Mouse (Mus musculus): ENCODE measurements around the gene Tbcc. TPM values are rescaled to one million over a fixed set of nuclear protein-coding genes. Genes with fewer than 3 reads are reported as not detected.

The Tbcc gene
- polyA plus RNA-seq, 1 experiment from 2014 or later, result 55.0 TPM

DNA sequence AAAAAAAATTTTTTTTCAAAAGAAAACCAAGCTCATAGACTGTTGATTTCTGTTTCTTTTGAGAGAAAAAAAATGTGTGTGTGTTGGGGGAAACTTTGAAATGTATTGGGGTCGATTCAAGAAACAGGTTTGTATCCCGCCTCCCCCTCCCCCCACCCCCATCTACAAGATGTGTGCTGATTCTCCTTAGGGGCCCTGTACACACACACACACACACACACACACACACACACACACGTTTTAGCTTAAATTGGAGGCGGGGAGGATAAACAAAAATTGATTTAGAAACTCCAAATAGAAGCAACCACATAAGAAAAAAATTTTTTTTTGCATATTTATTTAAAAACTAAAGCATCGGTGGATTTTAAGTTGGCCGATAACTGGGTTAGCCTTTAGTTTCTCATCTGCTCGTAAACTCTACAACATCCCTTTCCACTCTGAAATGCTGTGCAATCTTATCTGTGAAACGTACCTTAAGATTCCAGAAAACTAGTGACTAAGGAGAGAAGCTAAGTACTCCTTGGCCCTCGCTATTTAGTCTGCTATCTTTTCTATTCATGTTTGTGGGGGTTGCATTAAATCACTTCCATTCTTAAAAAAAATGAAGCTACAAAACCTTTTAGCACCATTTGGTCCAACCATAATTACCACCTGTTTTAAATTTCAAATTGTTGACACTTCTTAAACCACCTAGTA is 31.6 kb upstream of the Tbcc start:
- Histone ChIP-seq H3K9ac (ENCODE audit: low read depth, low read length) (peak overlapping the region; percentile 100), H3K9me3 (ENCODE audit: control insufficient read depth, low read length) (no peaks in the 10 kb centered on the region), H3K27ac (replicated peaks; ENCODE audit: low read depth, low read length) (peak overlapping the region; percentile 100), H3K4me3 (ENCODE audit: low read depth, low read length) (peak overlapping the region; percentile 100), H3K4me1 (ENCODE audit: control insufficient read depth, insufficient read depth, low read length) (0 out of 2 replicates have a peak, but pooled peaks cover 10% of the 10 kb centered on the region), H3K27me3 (replicated peaks; ENCODE audit: control insufficient read depth, insufficient read depth, low read length) (no peaks in the 10 kb centered on the region), H3K36me3 (ENCODE audit: control insufficient read depth, insufficient read depth, low read length) (no peaks in the 10 kb centered on the region), H3K4me2 (ENCODE audit: low read depth, low read length) (peak overlapping the region; percentile 68)
- DNase-seq (ENCODE audit: low spot score) (peak; percentile 62), ATAC-seq (ENCODE audit: low read depth) (no peak)
- WGBS, result 14% methylated on average over 9 of the region's 9 CpGs

- no peak for ATAC-seq (ENCODE audit: low read depth)
- no peaks in the 10 kb centered on the region for H3K27me3 ChIP-seq (replicated peaks; ENCODE audit: control insufficient read depth, insufficient read depth, low read length)
- 0 out of 2 replicates have a peak, but pooled peaks cover 3% of the 10 kb centered on the region for H3K4me1 ChIP-seq (ENCODE audit: control insufficient read depth, insufficient read depth, low read length)
- H3K27ac ChIP-seq (replicated peaks; ENCODE audit: low read depth, low read length), result no peak overlapping the region
- no peak overlapping the region for H3K4me3 ChIP-seq (ENCODE audit: low read depth, low read length)
- no peak overlapping the region for H3K9ac ChIP-seq (ENCODE audit: low read depth, low read length)
- no peaks in the 10 kb centered on the region for H3K9me3 ChIP-seq (ENCODE audit: control insufficient read depth, low read length)
- H3K4me2 ChIP-seq (ENCODE audit: low read depth, low read length), result no peak overlapping the region
- H3K36me3 ChIP-seq (ENCODE audit: control insufficient read depth, insufficient read depth, low read length), result no peaks in the 10 kb centered on the region
- WGBS, result 90% methylated on average over 4 of the region's 4 CpGs
- no peak for DNase-seq (ENCODE audit: low spot score)
These were observed 30.4 kb upstream of the Tbcc start for GRCm38 (mm10) chr17:46860120-46860519.

DNA sequence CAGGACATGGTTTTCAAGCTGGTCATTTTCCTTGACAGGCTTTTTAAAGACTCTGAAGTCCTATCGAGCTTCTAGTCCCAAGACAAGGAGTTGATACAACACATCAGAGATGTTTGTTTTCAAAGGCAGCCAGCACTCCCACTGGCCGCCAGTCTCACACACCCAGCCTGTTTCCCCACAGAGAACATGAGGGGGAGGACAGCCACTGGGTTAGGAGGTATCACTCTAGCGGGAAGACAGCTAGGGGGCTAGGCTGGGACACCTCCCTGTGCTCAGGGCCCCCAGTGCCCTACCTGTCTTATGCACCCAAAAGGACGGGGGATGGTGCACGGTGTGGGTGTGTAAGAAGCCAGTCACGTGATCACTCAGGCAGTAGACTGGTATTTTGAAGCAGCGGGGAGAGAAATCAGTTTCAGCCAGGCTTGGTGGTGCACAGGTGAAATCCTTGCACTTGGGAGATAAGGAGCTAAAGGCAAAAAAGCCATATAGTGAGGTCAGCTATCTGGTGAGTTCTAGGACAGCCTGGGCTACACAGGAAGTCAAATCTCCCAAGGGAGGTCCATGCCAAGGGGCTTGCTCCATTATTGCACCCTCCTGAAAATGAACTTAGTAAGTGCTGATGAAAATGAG is 25.8 kb upstream of the Tbcc start:
- WGBS, result 70% methylated on average over 7 of the region's 7 CpGs
- no peaks in the 10 kb centered on the region for H3K36me3 ChIP-seq (ENCODE audit: control insufficient read depth, insufficient read depth, low read length)
- no peak overlapping the region for H3K4me3 ChIP-seq (ENCODE audit: low read depth, low read length)
- H3K4me1 ChIP-seq (ENCODE audit: control insufficient read depth, insufficient read depth, low read length), result no peaks in the 10 kb centered on the region
- H3K4me2 ChIP-seq (ENCODE audit: low read depth, low read length), result no peak overlapping the region
- DNase-seq (ENCODE audit: low spot score), result no peak
- H3K27me3 ChIP-seq (replicated peaks; ENCODE audit: control insufficient read depth, insufficient read depth, low read length), result no peaks in the 10 kb centered on the region
- H3K9ac ChIP-seq (ENCODE audit: low read depth, low read length), result no peak overlapping the region
- H3K27ac ChIP-seq (replicated peaks; ENCODE audit: low read depth, low read length), result no peak overlapping the region
- H3K9me3 ChIP-seq (ENCODE audit: control insufficient read depth, low read length), result no peaks in the 10 kb centered on the region
- no peak for ATAC-seq (ENCODE audit: low read depth)

GRCm38 (mm10) chr17:46866836-46867235 is 23.6 kb upstream of the Tbcc start:
- WGBS, result 93% methylated on average over 12 of the region's 12 CpGs
- Histone ChIP-seq H3K4me1 (ENCODE audit: control insufficient read depth, insufficient read depth, low read length) (no peaks in the 10 kb centered on the region), H3K36me3 (ENCODE audit: control insufficient read depth, insufficient read depth, low read length) (no peaks in the 10 kb centered on the region), H3K9ac (ENCODE audit: low read depth, low read length) (no peak overlapping the region), H3K27ac (replicated peaks; ENCODE audit: low read depth, low read length) (no peak overlapping the region), H3K9me3 (ENCODE audit: control insufficient read depth, low read length) (no peaks in the 10 kb centered on the region), H3K4me2 (ENCODE audit: low read depth, low read length) (no peak overlapping the region), H3K27me3 (replicated peaks; ENCODE audit: control insufficient read depth, insufficient read depth, low read length) (no peaks in the 10 kb centered on the region), H3K4me3 (ENCODE audit: low read depth, low read length) (no peak overlapping the region)
- DNase-seq (ENCODE audit: low spot score), result no peak
- no peak for ATAC-seq (ENCODE audit: low read depth)

DNA sequence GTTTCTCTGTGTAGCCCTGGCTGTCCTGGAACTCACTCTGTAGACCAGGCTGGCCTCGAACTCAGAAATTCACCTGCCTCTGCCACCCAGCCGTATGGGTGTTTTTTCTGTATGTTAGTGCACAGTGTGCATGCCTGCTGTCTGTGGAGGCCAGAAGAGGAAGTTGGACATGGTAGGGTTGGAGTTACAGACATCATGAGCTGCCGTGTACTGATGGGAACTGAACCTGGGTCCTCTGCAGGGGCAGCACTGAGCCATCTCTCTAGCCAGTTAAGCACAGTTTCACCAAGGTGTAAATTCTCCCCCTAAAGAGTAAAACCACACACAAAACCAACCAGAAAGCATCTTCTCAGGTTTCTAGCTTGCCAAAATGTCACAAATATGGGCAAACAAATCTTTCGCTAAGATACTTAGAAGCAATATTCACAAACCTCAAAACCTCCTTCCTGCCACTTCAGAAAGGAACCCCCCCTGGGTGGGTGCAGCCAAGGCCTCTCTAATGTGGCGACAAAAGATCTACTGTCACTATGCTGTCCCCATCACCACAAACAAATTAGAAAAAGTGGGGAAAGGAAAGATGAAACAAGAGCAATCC is 20.2 kb upstream of the Tbcc start:
- WGBS, result 84% methylated on average over 5 of the region's 5 CpGs
- no peaks in the 10 kb centered on the region for H3K4me1 ChIP-seq (ENCODE audit: control insufficient read depth, insufficient read depth, low read length)
- no peak overlapping the region for H3K4me2 ChIP-seq (ENCODE audit: low read depth, low read length)

DNA sequence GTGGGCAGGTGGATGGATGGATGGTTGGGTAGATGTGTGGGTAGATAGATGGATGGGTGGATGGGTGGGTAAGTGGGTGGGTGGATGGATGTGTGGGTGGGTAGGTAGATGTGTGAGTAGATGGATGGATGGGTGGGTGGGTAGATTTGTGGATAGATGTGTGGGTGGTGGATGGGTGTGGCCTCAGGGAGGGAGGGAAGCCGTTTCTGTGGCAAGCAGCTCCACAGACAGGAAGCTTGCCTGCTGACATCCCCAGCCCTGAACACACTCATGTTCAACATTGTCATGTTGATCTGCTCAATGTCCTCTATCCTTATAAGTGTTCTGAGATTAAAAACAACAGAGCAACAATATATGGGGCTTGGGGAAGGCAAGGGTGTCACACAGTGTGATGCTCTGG is 19.6 kb upstream of the Tbcc start:
- WGBS, result 38% methylated on average over 1 of the region's 1 CpGs
- no peaks in the 10 kb centered on the region for H3K9me3 ChIP-seq (ENCODE audit: control insufficient read depth, low read length)
- H3K4me2 ChIP-seq (ENCODE audit: low read depth, low read length), result no peak overlapping the region
- no peaks in the 10 kb centered on the region for H3K4me1 ChIP-seq (ENCODE audit: control insufficient read depth, insufficient read depth, low read length)
- no peak for ATAC-seq (ENCODE audit: low read depth)
- no peak overlapping the region for H3K27ac ChIP-seq (replicated peaks; ENCODE audit: low read depth, low read length)
- H3K9ac ChIP-seq (ENCODE audit: low read depth, low read length), result no peak overlapping the region
- no peak for DNase-seq (ENCODE audit: low spot score)
- no peaks in the 10 kb centered on the region for H3K36me3 ChIP-seq (ENCODE audit: control insufficient read depth, insufficient read depth, low read length)
- H3K4me3 ChIP-seq (ENCODE audit: low read depth, low read length), result no peak overlapping the region
- H3K27me3 ChIP-seq (replicated peaks; ENCODE audit: control insufficient read depth, insufficient read depth, low read length), result no peaks in the 10 kb centered on the region

More for the DNA sequence above, 20.2 kb upstream of the Tbcc start:
- H3K36me3 ChIP-seq (ENCODE audit: control insufficient read depth, insufficient read depth, low read length), result no peaks in the 10 kb centered on the region
- H3K9me3 ChIP-seq (ENCODE audit: control insufficient read depth, low read length), result no peaks in the 10 kb centered on the region
- no peak overlapping the region for H3K27ac ChIP-seq (replicated peaks; ENCODE audit: low read depth, low read length)
- no peak overlapping the region for H3K4me3 ChIP-seq (ENCODE audit: low read depth, low read length)
- H3K9ac ChIP-seq (ENCODE audit: low read depth, low read length), result no peak overlapping the region
- ATAC-seq (ENCODE audit: low read depth) (no peak), DNase-seq (ENCODE audit: low spot score) (no peak)
- H3K27me3 ChIP-seq (replicated peaks; ENCODE audit: control insufficient read depth, insufficient read depth, low read length), result no peaks in the 10 kb centered on the region

GRCm38 (mm10) chr17:46872806-46873205 is 17.7 kb upstream of the Tbcc start:
- ATAC-seq (ENCODE audit: low read depth), result no peak
- Histone ChIP-seq H3K9ac (ENCODE audit: low read depth, low read length) (no peak overlapping the region), H3K36me3 (ENCODE audit: control insufficient read depth, insufficient read depth, low read length) (no peaks in the 10 kb centered on the region), H3K4me1 (ENCODE audit: control insufficient read depth, insufficient read depth, low read length) (no peaks in the 10 kb centered on the region), H3K4me3 (ENCODE audit: low read depth, low read length) (no peak overlapping the region), H3K9me3 (ENCODE audit: control insufficient read depth, low read length) (no peaks in the 10 kb centered on the region), H3K27me3 (replicated peaks; ENCODE audit: control insufficient read depth, insufficient read depth, low read length) (no peaks in the 10 kb centered on the region), H3K27ac (replicated peaks; ENCODE audit: low read depth, low read length) (no peak overlapping the region), H3K4me2 (ENCODE audit: low read depth, low read length) (no peak overlapping the region)
- 74% methylated on average over 7 of the region's 7 CpGs for WGBS
- DNase-seq (ENCODE audit: low spot score), result no peak

DNA sequence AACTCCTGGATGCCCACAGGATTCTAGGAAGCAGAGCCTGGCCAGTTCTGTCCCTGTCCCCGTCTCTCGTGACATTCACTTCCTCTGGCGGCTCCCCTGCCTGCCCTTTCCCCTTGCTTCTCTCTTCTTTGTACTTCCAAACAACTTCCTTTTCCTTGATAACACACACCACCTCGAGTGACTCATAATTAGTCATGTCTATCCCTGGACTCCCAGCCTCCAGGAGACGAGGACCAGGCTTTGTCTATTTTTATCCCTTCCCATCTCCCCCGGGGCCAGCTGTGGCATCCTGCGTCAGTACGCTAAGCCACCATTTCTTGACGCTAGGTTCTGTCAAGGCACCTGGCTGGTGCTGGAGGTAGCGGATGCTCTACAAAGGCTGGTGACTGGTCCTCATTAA is 16.4 kb upstream of the Tbcc start:
- Histone ChIP-seq H3K4me2 (ENCODE audit: low read depth, low read length) (no peak overlapping the region), H3K9me3 (ENCODE audit: control insufficient read depth, low read length) (no peaks in the 10 kb centered on the region), H3K9ac (ENCODE audit: low read depth, low read length) (no peak overlapping the region), H3K4me3 (ENCODE audit: low read depth, low read length) (no peak overlapping the region), H3K27me3 (replicated peaks; ENCODE audit: control insufficient read depth, insufficient read depth, low read length) (no peaks in the 10 kb centered on the region), H3K36me3 (ENCODE audit: control insufficient read depth, insufficient read depth, low read length) (no peaks in the 10 kb centered on the region), H3K4me1 (ENCODE audit: control insufficient read depth, insufficient read depth, low read length) (no peaks in the 10 kb centered on the region), H3K27ac (replicated peaks; ENCODE audit: low read depth, low read length) (no peak overlapping the region; the same call in 1 of the 2 replicates)
- 35% methylated on average over 10 of the region's 10 CpGs for WGBS
- peak; percentile 65 for DNase-seq (ENCODE audit: low spot score)
- ATAC-seq (ENCODE audit: low read depth), result peak; percentile 28; the same call in 1 of the 2 replicates
